Mouse (Mus musculus) midbrain, postnatal 0 days (tissue): ENCODE measurements around the gene Ift43. TPM values are rescaled to one million over a fixed set of nuclear protein-coding genes. Genes with fewer than 3 reads are reported as not detected.

Experiments used
- ATAC-seq: fragments of 200-750 bp; cut with Nextera tagmentation; 2 replicates; pipeline ENCODE4 v1.8.0; 2017; ENCODE audit warnings: moderate number of reproducible peaks, mild to moderate bottlenecking, moderate TSS enrichment, moderate library complexity; ENCODE audit not compliant: low FRiP score
- DNase-seq: peaks from one replicate; pipeline ENCODE4 v3.0.0-alpha.2; 2015; ENCODE audit warnings: low spot score
- H3K27ac ChIP-seq: fragments of 300-500 bp; sonication (generic); 2 replicates; pipeline ENCODE4 v1.5.1; 2014; ENCODE audit warnings: low read depth, mild to moderate bottlenecking, low read length, mixed read lengths
- H3K27me3 ChIP-seq: fragments of 300-500 bp; sonication (generic); 2 replicates; pipeline ENCODE4 v1.6.1; 2014; ENCODE audit warnings: low read length, control low read depth, mixed read lengths; ENCODE audit not compliant: insufficient read depth
- H3K36me3 ChIP-seq: fragments of 300-500 bp; sonication (generic); 2 replicates; pipeline ENCODE4 v1.6.1; 2014; ENCODE audit warnings: low read length, control low read depth, mixed read lengths; ENCODE audit not compliant: insufficient read depth
- H3K4me1 ChIP-seq: fragments of 300-500 bp; sonication (generic); 2 replicates; pipeline ENCODE4 v1.6.1; 2014; ENCODE audit warnings: mild to moderate bottlenecking, control low read depth, antibody characterized with exemption, low read length, mixed read lengths; ENCODE audit not compliant: insufficient read depth
- H3K4me2 ChIP-seq: fragments of 300-500 bp; sonication (generic); 2 replicates; pipeline ENCODE4 v1.6.1; 2014; ENCODE audit warnings: low read depth, mild to moderate bottlenecking, low read length, mixed read lengths; ENCODE audit not compliant: poor library complexity, severe bottlenecking
- H3K4me3 ChIP-seq: fragments of 300-500 bp; sonication (generic); 2 replicates; pipeline ENCODE4 v1.5.1; 2014; ENCODE audit warnings: low read depth, mild to moderate bottlenecking, low read length, moderate library complexity
- H3K9ac ChIP-seq: fragments of 300-500 bp; sonication (generic); replicated peaks from 2 replicates; pipeline ENCODE4 v1.6.1; 2014; ENCODE audit warnings: mild to moderate bottlenecking, low read length, moderate library complexity, mixed read lengths; ENCODE audit not compliant: poor library complexity, severe bottlenecking
- H3K9me3 ChIP-seq: fragments of 300-500 bp; sonication (generic); 2 replicates; pipeline ENCODE4 v1.6.1; 2016; ENCODE audit warnings: low read length, control low read depth
- CTCF ChIP-seq: IDR thresholded peaks from 2 replicates; pipeline ENCODE4 v1.5.1; 2016; ENCODE audit warnings: antibody characterized with exemption, mild to moderate bottlenecking
- WGBS: fragments of 180-500 bp; shearing (Covaris S2); extraction: QIAGEN DNeasy Blood & Tissue Kit; methylation state at CpG from one replicate; pipeline ENCODE4 v1.1.7; 2014; 5-methylcytosine and 5-hydroxymethylcytosine counted together
- polyA plus RNA-seq: library from polyadenylated mRNA; unstranded; fragments of >200 nt; fragmentation: Nextera tagmentation; extraction: Ambion mirVana; gene quantifications from 2 replicates; pipeline ENCODE4 v1.2.1, GENCODE M21; 2015
- total RNA-seq: library from RNA; depleted of rRNA; stranded (reverse); fragments of >200 nt; gene quantifications from 2 replicates; pipeline ENCODE4 v1.2.3, GENCODE M21; 2014

Gene Ift43
- total and polyA plus RNA-seq, 2 experiments from 2014 or later, result 11.9 to 29.7 TPM

- Histone ChIP-seq H3K9me3 (no peaks in the 10 kb centered on the region), H3K4me3 (no peak overlapping the region), H3K4me2 (no peak overlapping the region), H3K36me3 (no peaks in the 10 kb centered on the region), H3K27me3 (no peaks in the 10 kb centered on the region), H3K4me1 (peaks cover 2% of the 10 kb centered on the region; the same call in 1 of the 2 replicates), H3K9ac (no peak overlapping the region), H3K27ac (no peak overlapping the region)
- ATAC-seq, result no peak
- TF ChIP-seq CTCF, result no peak
- WGBS, result 78% methylated on average over 6 of the region's 6 CpGs
- no peak for DNase-seq
Observed at GRCm38 (mm10) chr12:86148271-86148670, 65.9 kb downstream of the Ift43 start.

GRCm38 (mm10) chr12:86149087-86149486 is 66.7 kb downstream of the Ift43 start:
- Histone ChIP-seq H3K27ac (no peak overlapping the region), H3K36me3 (no peaks in the 10 kb centered on the region), H3K9me3 (no peaks in the 10 kb centered on the region), H3K4me2 (no peak overlapping the region), H3K27me3 (no peaks in the 10 kb centered on the region), H3K4me3 (no peak overlapping the region), H3K4me1 (peaks cover 2% of the 10 kb centered on the region; the same call in 1 of the 2 replicates), H3K9ac (no peak overlapping the region)
- no peak for TF ChIP-seq CTCF
- WGBS, result 91% methylated on average over 6 of the region's 6 CpGs
- ATAC-seq, result no peak
- DNase-seq, result no peak

- Histone ChIP-seq H3K4me2 (no peak overlapping the region), H3K27me3 (no peaks in the 10 kb centered on the region), H3K27ac (no peak overlapping the region), H3K4me1 (peaks cover 2% of the 10 kb centered on the region; the same call in 1 of the 2 replicates), H3K9me3 (no peaks in the 10 kb centered on the region), H3K9ac (no peak overlapping the region), H3K4me3 (no peak overlapping the region), H3K36me3 (no peaks in the 10 kb centered on the region)
- DNase-seq (no peak), ATAC-seq (no peak)
- WGBS, result 47% methylated on average over 12 of the region's 12 CpGs
- no peak for TF ChIP-seq CTCF
Observed at GRCm38 (mm10) chr12:86151941-86152340, 69.6 kb downstream of the Ift43 start.

GRCm38 (mm10) chr12:86153213-86153957 is 71.0 kb downstream of the Ift43 start:
- no peak for TF ChIP-seq CTCF
- no peak for ATAC-seq
- Histone ChIP-seq H3K4me3 (no peak overlapping the region), H3K27ac (no peak overlapping the region), H3K9ac (no peak overlapping the region), H3K36me3 (no peaks in the 10 kb centered on the region), H3K4me1 (peaks cover 2% of the 10 kb centered on the region; the same call in 1 of the 2 replicates), H3K9me3 (no peaks in the 10 kb centered on the region), H3K27me3 (no peaks in the 10 kb centered on the region), H3K4me2 (no peak overlapping the region)
- no peak for DNase-seq
- 41% methylated on average over 12 of the region's 12 CpGs for WGBS

- 87% methylated on average over 8 of the region's 8 CpGs for WGBS
- no peak for TF ChIP-seq CTCF
- Histone ChIP-seq H3K27me3 (no peaks in the 10 kb centered on the region), H3K9me3 (no peaks in the 10 kb centered on the region), H3K9ac (no peak overlapping the region), H3K4me1 (peaks cover 2% of the 10 kb centered on the region; the same call in 1 of the 2 replicates), H3K4me2 (no peak overlapping the region), H3K36me3 (no peaks in the 10 kb centered on the region), H3K27ac (no peak overlapping the region), H3K4me3 (no peak overlapping the region)
- no peak for ATAC-seq
- DNase-seq, result no peak
Observed at GRCm38 (mm10) chr12:86155176-86155575, 72.8 kb downstream of the Ift43 start.

GRCm38 (mm10) chr12:86157166-86157565 is 74.8 kb downstream of the Ift43 start:
- Histone ChIP-seq H3K36me3 (no peaks in the 10 kb centered on the region), H3K9ac (no peak overlapping the region), H3K9me3 (no peaks in the 10 kb centered on the region), H3K4me3 (no peak overlapping the region), H3K4me1 (peaks cover 2% of the 10 kb centered on the region; the same call in 1 of the 2 replicates), H3K27me3 (no peaks in the 10 kb centered on the region), H3K4me2 (no peak overlapping the region), H3K27ac (no peak overlapping the region)
- 88% methylated on average over 8 of the region's 8 CpGs for WGBS
- no peak for TF ChIP-seq CTCF
- ATAC-seq (no peak), DNase-seq (no peak)
